Mouse (Mus musculus) erythroblast, embryonic 14.5 days (primary cell): ENCODE measurements around the gene Ppp4c.

Experiments
- GATA1 ChIP-seq: IDR thresholded peaks from 2 replicates; pipeline ENCODE4 v1.6.1; 2012; ENCODE audit warnings: low read length, inconsistent platforms, mixed read lengths
- TAL1 ChIP-seq: IDR thresholded peaks from 3 replicates; pipeline ENCODE4 v1.6.1; 2012; ENCODE audit warnings: low read length, inconsistent platforms, mixed read lengths

- TF ChIP-seq GATA1, result no peak
- no peak for TF ChIP-seq TAL1
Observed at GRCm38 (mm10) chr7:126766201-126766600, 26.1 kb downstream of the Ppp4c start, which contains the start of gene Gdpd3.
